Mouse (Mus musculus) ES-Bruce4 (cell line): Measurements from ENCODE around the gene Kmt2c.

Source experiments
- CTCF ChIP-seq: IDR thresholded peaks from one replicate; pipeline ENCODE4 v1.8.1; 2011; ENCODE audit warnings: low read depth, low read length
- POLR2A ChIP-seq: IDR thresholded peaks from one replicate; pipeline ENCODE4 v1.8.1; 2011; ENCODE audit warnings: low read length; ENCODE audit not compliant: insufficient read depth

DNA sequence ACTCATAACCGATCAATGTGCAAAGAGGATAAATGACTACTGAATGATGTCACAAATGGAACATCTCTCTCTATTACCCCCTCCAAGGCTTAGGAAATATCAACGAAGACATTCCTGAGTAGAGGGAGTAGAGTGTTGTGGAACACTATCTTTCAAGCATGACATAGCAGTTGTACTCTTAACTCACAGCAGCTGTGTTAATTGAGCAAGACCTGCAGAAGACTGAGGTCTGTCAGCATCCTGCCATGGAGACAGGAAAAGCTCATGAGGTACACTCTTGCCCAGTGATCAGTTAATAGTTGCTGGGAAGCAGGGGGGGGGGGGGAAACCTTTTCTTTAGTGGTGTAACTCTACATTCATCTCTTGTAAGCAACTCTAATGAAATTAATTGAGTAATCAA is 22.8 kb downstream of the Kmt2c start:
- TF ChIP-seq CTCF (no peak), POLR2A (no peak)
